Mouse (Mus musculus) colon, adult 2 months (tissue): Measurements from ENCODE around the gene Plac9a. TPM values are rescaled to one million over a fixed set of nuclear protein-coding genes. Genes with fewer than 3 reads are reported as not detected.

Experiments
- polyA plus RNA-seq: library from polyadenylated mRNA; depleted of rRNA; stranded (reverse); fragments of >200 nt; gene quantifications from 2 replicates; pipeline ENCODE4 v1.2.3, GENCODE M21; 2012; rRNA removed

Plac9a gene
- polyA plus RNA-seq: 3.7 TPM in 2 replicates

GRCm38 (mm10) chr14:25903000-25903399, at the start of gene Plac9a:
Gene Plac9a, minus strand, starts transcription at chr14:25903100.

DNA sequence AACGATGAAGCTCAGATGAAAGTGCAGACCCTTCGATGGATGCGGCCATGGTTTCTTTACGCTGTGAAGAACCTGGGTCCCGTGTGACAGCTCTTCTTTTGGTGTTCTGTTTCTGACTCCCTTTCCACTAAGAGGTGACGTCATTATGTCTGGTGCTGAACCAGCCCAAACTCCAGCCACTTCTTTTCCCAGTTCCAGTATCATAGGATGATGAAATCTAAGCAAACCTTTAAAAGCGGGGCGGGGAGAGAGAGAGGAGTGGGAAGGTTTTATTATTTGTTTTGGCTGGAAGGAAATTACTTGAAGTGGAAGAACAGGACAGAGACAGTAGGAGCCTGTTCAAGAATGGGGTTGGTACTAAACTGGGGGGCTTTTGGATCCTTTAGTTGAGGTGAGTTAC, 35.1 kb upstream of the Plac9a start, which contains the start of gene Cphx1:
TSS of gene Cphx1 (plus strand) at position 301 of the 400 bp plus-strand sequence.

DNA sequence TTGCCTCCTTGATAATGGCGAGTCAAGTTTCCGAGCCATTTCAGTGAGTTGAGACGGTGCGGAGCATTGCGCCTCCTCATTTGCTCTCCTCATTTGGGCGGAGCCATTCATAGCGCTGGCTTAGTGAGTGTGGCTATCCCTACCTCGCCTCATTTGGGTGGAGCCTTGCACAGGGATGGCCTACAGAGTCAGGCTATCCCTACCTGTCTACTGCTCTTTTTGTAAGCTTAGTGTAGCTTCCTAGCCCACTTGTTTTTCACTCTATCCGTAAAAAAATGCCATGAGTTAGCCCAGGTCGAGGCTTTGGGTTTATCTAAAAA, 24.6 kb upstream of the Plac9a start, which contains the start of gene Tmem254a:
TSS of gene Tmem254a (minus strand) at position 111 of the 320 bp plus-strand sequence.

DNA sequence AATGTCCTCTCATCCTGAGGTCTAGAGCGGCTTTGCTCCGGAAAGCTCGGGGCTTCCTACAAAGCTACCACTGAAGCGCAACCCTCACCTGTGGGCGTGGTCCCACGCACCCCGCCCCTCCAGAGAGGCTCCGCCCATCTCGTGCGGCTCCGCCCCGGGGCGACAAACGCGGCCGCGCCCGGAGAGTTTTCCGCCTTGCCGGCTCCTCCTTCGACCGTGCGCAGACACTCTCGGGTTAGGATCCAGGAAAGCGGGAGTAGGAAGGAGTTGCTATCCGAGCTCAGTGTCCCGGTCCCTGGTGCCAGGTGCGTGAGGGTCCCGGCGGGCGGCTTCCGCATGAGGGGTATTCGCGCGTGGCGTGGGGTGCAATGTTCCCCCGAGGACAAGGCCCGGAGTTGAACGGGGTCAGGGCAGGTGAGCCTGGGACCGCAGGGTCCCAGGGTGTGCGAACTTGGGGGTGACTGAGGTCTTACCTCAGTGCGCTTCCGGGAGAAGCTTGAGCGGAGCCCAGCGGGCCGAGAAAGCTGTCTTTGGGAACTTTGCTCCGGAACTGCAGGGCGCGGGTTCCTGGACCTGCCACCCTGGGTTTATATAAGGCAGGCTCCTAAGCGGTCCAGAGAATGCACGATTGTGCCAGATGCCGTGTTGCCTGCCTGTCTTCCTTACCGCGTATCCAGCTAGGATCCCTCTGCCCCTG, 60.8 kb downstream of the Plac9a start, which contains the start of gene Anxa11:
TSS of gene Anxa11 (plus strand) at position 166 of the 697 bp plus-strand sequence.

Other genes starting within 250 kb of the Plac9a start
- 281 and 292 TPM in 2 replicates for gene Ppif, start 208.9 kb downstream of the Plac9a start, polyA plus RNA-seq
- 25.6 and 26.5 TPM in 2 replicates for gene Zcchc24, start 134.1 kb downstream of the Plac9a start, polyA plus RNA-seq
- gene Anxa11, start 60.9 kb downstream of the Plac9a start, polyA plus RNA-seq: 339 and 371 TPM in 2 replicates
- gene Tmem254a, start 24.6 kb upstream of the Plac9a start, polyA plus RNA-seq: 33.8 and 40.2 TPM in 2 replicates
- 0.88 and 1.0 TPM in 2 replicates for gene Cphx1, start 35.2 kb upstream of the Plac9a start, polyA plus RNA-seq
- 0.42 TPM in 1 of 2 replicates, not detected in the other for gene Duxbl1, start 75.5 kb upstream of the Plac9a start, polyA plus RNA-seq
- gene Gm9780, start 139.6 kb upstream of the Plac9a start, polyA plus RNA-seq: 262 and 350 TPM in 2 replicates
- 59.4 and 117 TPM in 2 replicates for gene Tmem254c, start 164.3 kb upstream of the Plac9a start, polyA plus RNA-seq
- not detected in 2 replicates for gene Cphx2, start 178.4 kb upstream of the Plac9a start, polyA plus RNA-seq
- gene Cphx3, start 179.2 kb upstream of the Plac9a start, polyA plus RNA-seq: not detected in 2 replicates
- gene Duxbl2, start 215.2 kb upstream of the Plac9a start, polyA plus RNA-seq: 0.10 and 0.51 TPM in 2 replicates